Mouse (Mus musculus) frontal cortex, adult (tissue): Measurements from ENCODE around the gene Bnip2.

Experiments
- ATAC-seq: cut with Nextera tagmentation; 2 replicates; pipeline ENCODE4 v1.9.2; 2017; ENCODE audit warnings: mild to moderate bottlenecking, moderate library complexity, mixed read lengths; ENCODE audit not compliant: low TSS enrichment

Bnip2 gene

DNA sequence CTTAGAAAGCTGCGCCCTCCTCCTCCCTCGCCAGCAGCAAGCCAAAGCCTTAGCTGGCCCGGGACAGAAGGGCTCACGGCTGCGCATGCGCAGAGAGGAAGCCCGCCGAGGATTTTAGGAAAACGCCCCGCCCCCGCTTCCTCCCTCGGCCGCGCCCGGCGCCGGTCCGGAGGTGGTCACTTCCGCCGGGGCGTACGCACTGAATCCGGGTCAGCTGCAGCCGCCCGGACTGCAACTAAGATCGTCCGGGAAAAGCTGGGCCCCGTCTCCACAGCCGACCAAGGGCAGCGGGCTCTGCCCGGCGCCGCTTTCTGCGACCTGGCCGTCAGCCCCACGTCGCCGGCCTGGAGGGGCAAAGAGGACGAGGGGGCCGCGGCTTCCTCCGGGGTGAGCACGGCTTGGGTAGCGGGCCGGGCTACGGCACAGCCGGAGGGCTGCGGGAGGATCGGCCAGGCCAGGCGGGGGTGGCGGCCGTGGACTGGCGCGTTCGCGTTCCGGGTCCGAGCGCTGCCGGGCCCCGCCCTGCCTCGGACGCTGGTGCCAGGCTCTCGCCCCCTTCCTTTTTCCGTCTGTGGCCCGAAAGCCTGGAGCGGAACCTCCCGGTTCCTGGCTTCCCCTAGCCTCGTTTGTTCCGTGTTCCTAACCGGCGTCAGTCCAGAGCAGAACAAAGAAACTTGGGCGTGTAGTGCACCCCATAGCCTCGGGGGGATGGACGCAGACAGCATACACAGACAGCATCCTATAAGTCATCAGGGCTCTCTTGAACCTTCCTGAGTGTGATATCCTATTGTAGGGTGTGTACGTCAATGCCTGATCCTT lies at the start of gene Bnip2:
Bnip2 (plus strand) TSS at position 164 of the 819 bp plus-strand sequence.
- peak; percentile 92 for ATAC-seq

DNA sequence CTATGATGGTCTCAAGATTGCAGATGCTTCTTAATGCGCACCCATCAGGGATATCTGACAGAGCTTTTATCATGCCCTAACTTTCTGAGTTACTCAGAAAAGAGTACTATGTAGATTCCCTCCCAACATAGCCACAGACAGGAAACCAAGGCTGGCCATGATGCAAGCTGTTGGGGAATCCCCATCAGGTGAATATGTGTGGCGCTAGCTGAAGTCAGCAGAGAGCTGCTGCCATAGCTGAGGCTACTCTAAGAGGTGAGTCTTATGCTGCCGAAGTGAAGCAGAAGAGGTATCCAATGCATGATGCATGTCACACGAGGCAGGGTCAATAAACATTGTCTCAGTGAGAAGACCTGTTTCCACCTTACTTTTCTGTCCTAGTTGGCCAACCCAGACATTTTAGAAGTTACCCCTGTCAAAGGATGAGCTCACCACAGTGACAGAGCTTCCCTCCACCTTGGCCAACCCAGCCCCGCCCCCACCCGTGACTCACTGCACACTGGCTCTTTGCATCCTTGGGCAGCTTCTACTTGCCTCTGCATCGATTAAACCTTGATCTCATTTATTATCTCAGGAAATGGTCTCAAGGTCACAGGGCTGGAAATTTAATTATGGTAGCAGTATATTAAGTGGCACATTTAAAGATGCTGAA lies 48.3 kb upstream of the Bnip2 start:
- ATAC-seq, result no peak

DNA sequence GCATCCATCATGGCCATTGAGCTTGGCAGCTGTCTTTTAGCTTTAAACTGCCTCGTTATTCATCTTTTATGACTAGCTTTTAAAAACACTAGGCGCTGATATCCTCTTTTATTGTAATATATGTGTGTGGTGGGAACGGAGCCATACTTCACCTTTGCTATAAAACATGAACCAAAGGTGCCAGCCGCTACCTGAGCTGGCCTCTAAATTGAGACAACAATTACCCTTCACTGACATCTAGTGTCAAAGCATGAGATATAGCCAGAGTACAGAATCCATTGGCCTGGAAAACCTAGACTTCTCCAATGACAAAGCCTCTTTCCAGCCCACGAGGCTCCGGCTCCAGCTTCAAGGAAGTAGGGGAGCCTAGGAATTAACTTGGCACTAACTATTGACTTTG lies 47.7 kb upstream of the Bnip2 start:
- no peak for ATAC-seq

DNA sequence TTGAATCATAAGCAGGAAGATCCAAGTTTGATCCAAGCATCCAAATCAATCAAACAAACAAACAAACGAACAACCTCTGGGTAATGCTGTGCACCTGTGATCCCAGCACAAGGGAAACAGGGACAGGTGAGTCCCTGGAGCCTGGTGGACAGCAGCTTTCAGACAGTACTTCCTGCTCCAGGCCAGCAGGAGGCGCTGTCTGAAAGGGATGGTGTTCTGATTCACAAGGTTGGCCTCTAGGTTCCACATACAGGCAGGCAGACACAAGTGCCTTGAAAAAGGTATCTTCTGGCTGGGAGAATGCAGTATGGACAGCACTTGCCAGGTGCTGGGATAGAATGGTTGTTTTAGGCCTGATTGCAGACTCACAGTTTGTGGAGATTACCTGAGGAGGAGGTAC lies 40.3 kb upstream of the Bnip2 start:
- ATAC-seq, result no peak

DNA sequence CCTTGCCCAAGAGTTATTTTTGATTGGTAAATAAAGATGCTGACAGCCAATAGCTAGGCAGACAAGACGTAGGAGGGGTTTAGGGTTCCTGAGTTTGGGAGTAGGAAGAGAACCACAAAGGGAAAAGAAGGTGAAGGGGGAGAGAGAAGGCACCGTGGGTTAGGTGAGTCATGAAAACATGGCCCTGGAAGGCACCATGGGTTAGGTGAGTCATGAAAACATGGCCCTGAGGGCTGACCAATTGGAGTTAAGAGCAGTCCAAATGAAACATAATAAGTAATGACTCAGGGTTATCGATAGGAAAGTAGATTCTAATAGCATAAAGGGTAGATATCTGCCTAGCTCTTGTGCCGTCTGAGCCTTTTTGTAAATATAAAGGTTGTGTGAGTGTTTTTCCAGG lies 39.6 kb upstream of the Bnip2 start:
- ATAC-seq, result no peak

DNA sequence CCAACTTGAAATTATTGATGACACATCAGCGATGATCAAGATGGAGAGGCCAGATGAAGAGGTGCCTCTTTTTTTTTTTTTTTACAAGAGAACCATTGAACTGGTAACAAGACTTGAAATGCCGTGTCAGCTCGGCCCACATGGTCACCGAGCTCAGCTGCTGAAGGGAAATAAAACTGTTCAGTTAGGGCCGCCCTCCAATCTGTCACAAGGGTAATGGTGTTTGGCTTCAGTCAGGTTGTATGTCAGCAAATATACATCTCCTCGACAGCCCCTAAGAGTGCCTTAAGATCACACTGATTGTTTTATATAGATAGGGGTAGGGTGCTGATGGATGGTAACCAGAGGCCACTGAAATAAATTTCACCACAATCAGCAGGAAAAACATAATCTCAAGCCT lies 28.3 kb upstream of the Bnip2 start:
- no peak for ATAC-seq

DNA sequence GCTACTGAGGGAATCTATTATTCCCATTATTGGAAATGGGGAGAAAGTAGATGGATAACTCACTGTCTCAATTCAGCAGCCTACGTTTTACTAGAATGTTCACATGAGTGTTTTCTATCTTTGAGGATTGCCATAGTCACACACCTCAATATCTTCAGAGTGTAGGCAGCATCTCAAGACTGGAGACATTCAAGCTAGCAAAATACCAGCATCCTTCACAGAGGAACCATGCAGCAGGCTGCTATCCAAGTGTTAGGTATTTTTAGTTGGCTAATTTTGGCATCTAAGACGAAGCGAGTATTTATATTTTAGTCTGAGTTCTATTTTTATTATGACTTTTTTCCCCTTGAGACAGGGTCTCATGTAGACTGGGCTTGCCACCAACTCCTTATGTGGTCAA lies 24.9 kb upstream of the Bnip2 start:
- ATAC-seq, result peak; percentile 86

DNA sequence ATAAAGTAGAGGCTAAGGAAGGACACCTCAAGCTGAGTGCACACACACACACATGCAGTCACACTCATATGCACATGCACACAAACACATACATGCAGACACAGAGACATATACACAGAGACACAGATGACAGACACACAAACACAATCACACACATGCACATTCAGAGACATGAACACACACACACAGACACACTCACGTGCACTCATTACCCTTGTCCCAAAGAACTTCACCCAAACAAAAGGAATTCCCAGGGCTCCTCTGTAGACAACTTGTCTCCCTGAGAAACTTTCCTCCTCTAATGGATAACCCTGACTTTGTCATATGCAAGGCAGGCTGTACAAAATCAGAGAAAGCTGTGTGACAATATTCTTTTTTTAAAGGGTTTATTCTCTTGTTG lies 3.7 kb upstream of the Bnip2 start:
- no peak for ATAC-seq

DNA sequence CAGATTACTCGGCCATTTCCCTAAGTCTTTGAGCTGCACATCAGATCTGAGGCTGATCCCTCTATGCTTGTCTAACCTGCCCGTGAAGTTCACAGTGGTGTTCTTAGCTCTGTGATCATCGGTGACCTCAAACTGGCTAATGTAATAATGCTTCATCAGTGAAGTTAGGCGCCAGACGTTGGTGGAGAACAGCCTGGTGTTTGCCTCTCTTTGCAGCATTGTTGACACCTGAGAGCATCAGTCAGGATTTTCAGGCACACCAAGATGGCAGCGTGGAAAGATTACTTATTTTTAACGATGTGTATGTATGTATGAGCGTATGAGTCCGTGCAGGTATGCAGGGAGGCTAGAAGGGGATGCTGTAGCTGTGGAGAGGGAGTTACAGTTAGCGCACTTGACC lies 3.2 kb upstream of the Bnip2 start:
- no peak for ATAC-seq

DNA sequence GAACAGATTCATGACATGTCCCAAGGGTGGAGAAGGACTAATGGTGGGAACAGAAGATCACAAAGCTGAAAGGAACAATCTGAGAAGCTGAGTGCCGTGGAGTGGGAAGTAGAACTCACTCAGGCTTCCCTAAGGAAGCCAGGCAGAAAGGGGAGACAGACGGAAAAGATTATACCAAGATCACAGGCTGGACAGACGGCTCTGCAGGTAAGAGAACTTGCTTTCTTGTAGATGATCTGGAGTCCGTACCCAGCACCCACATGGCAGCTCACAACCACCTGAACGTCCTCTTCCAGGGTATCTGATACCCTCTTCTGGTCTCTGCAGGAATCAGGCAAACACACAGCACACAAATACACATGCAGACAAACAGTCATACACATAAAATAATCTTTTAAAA lies 2.7 kb upstream of the Bnip2 start:
- ATAC-seq, result no peak

DNA sequence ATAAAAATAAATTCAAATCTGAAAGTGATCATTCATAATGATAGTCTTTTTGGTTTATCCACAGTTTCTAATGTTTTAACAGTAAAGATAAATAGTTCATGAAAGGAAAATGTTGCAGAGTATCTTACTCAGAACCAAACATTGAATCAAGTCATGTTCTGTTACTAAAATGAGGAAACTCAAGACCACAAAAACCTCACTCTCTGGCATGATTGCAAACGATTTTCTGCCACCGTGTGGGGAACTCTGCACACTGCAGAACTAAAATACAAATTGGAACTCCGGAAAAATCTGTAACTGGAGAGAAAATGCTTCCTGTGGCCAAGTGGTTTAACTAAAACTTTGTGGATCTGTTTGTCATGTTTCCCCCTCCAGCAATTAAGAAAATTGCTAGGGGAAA lies 1.7 kb upstream of the Bnip2 start:
- ATAC-seq, result no peak

DNA sequence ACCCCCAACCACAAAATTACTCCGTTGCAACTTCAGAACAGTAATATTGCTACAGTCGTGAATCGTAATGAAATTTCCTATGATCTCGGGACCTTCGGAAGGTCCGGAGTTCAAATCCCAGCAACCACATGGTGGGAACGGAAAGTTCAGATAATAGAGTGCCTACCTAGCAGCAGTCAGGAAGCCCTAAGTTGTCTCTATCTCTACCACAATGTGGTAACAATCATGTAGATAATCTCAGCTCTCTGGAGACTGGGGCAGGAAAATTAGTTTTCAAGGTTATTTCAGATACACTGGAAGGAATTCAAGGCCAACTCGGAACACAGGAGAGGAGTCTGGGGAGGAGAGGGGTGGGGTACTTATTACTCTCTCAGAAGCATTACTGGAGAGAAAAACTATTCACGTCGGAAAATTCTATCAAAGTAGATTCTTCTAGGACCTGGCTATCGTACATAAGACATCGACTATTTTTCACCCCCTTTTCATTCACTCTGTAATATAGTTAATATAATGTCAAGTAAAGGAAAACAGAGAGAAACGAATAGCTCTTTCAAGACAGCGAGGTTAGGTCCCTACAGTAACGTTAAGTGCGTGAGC lies 462 bp upstream of the Bnip2 start:
- no peak for ATAC-seq

DNA sequence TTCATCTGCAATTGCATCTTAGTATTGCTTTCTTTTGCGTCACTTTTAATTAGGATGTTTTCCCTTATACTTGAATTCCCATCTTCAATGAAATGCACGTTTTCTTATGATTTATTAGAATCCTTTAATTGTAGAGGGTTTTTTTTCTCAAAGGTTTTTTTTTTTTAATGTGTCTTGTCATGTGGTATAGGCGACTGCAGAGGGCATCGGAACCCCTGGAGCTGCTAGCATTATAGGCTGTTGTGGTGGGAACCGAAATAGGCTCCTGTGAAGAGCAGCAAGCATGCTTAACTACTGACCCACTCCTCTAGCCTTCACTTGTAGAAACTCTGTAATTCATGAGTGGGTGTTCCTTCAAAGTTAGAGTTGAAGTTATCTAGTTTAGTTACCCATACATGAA lies 1.1 kb downstream of the Bnip2 start:
- ATAC-seq, result no peak

DNA sequence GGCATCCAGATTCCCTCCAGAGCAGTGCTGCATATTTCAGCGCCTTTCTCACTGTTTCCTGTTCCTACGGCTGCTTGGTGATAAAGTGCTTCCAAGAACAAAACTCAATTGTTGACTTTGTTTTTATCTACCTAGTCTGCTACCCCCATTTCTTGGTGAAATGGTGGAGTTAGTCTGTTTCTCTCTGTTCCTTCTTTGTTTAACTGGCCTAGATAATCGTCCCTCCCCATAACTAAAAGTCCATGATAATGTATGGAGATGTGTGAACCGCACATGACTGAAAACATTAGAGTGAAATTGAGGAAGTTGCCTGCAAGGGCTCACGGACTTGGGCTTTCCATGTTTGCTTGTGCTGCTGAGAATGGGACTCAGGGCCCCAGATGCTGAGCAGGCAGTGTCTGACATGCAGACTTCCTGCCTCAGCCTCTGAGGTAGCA lies 3.6 kb downstream of the Bnip2 start:
- ATAC-seq, result no peak

DNA sequence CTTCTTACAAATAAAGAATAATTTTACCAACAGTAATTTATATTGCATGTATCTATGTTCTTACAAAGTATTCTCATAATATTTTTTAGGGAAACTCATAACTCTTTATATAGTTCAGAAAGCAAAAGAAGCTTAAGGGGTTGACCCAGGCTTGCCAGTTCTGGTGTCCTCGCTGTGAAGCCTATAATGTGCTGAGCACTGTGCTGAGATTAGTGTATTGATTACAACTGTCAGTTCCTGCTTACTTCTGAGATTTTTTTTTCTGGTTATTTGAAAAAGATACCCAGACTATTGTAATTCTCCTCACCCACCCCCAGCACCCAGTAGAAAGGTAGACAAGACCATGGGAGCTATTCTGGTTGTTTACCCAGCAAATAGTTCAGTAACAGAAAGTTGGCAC lies 4.2 kb downstream of the Bnip2 start:
- no peak for ATAC-seq

DNA sequence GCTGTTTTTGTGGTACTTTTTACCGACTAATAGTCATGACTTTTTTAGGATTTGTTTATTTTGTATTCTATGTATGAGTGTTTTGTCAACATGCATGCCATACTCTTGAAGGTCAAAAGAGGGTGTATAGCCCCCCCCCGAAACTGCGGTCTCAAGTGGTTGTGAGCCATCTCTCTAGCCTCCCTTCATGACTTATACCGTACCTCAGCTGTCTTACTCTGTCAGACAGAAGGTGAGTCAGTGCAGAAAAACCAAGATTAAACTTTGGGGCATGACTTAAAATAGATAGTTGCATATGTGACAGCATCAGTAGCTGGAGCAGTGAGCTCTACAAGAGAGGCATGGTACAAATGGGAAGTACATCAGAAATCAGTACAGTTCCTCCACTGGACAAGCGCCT lies 5.3 kb downstream of the Bnip2 start:
- ATAC-seq, result peak; percentile 23; the same call in 1 of the 2 replicates

DNA sequence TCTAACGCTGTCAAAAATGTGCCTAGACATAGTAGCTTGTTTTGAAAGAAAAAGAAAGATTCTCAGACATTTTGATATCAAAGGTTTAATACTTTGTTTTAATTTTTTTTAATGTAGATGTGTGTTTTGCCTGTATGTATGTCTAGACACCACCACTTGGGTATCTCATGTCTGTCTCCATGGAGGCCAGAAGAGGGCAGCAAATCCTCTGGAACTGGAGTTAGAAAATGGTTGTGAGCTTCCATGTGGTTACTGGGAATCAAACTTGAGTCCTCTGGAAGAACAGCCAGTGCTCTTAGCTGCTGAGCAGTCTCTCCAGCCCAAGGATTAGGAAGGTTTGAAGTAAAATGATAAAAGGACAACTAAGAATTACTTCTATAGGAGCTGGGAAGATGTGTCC lies 10.1 kb downstream of the Bnip2 start:
- no peak for ATAC-seq

DNA sequence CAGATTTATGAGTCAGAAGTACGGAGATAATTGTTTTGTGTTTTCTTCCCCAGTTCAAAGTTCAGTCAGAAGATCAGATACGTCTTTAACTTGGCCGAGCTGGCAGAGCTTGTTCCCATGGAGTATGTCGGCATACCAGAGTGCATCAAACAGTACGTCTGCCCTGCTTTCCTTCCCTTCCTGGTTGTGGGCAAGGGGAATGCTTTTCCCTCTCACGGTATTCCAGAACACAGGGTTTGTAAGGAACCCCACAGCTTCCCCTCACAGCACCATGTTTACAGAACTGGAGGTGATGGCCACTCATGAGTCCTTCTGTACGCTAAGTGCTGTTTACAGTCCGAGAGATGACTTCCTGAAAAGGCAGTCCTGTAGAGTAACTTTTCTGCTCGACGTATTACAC lies 14.2 kb downstream of the Bnip2 start:
- ATAC-seq, result no peak

DNA sequence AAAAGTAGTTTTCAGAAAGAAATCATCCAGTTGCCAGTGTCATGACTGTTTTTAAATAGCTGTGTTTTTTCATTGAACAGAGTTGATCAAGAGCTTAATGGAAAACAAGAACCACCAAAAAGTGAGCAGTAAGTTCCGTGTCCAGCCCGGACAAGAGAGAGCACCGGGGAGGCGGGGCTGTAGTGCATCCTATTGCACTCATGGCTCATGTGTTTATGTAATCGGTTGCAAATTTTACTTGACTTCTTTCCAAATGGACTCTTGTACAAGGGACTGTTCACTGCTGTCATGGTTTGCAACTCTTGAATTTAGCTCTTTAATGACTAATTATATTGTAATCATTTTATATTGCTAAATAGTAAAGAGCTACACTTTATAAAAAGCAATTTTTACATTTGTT lies 17.7 kb downstream of the Bnip2 start:
- no peak for ATAC-seq

DNA sequence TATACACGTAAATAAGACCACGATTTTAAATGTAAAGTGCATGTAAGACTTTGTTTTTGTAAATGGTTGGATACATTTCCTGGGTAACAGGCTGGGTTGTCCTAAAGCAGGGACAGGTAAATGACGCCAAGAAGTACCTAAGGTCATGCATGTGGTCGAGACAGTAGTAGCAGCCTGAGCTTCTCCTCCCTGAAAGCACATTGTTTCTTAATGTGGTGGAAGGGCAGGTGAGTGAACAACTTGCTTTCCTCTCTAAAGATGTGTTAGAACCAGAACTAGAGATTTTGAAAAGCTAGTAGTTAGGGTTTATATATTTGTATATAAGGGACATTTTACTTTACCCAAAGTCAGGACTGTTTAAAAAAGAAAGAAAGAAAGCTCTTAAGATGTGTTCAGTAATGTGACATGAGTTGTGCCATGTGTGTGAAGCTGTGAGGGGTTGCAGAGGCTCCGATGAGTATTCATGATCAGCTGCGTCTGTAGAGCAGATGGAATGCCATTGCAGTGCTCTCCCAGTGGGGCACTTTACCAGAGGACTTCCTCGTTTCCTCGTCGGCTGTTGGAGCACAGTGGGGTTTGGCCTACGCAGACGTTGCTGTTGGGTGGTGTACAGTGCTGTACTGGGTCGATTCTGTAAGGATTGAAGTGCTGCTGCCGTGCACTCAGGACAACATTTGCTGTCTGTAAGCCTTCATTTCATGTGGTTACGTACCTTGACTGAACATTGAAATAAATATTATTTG lies 18.4 kb downstream of the Bnip2 start:
- ATAC-seq, result no peak

DNA sequence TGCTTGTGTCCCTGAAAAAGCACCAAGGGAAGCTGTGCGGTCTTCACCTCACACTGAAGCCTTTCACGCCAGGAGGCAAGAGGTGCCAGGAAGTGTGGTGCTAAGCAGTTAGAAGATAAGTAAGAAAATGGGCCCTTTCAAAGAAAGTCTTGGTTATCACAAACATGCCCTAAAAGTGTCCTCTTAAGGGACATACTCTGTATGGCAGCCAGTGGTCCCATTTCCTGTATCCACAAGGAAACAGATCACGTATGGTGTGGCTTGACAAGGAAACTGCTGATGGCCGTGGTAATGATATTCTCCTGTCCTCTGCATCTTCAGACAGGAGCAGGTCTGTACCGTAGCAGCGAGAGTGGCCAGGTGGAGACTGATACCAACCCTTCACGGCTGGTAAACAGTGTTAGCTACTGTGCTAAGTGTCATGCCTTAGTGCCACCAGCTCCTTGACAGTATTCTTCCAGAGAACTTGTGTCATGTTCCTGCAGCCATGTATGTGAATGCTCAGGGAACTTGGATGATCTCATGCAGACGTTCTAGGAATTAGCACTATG lies 20.6 kb downstream of the Bnip2 start:
- ATAC-seq, result no peak

DNA sequence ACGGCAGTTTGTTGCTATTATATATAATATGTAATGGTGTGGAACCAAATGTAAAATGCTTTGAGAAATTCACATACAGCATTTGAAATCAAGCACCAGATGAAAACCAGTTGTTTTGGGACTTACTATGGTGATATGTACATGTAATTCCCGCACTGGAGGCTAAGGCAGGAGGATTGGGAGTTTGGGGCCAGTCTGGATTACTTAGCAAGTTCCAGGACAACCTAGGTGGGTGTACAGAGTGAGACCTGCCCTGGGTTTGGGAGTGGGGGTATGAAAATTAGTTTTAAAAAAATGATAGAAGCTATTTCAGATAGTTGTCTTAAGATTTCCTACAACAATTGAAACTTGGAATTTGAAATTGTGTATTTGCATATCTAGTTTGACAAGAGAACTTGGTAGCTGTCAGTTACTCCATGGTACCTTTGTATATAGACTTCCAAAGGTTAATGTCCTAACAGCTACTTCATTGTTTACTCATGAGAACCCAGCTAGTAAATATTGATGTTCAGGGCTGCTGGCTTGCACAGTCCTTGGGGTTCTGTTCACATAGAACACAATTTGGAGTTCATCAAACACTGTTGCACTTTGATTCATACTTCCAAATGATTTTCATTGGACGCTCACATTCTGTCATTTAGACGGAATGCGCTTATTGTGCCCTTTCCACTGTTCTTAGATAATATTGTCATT lies 21.7 kb downstream of the Bnip2 start:
- no peak for ATAC-seq
